Mouse (Mus musculus) heart, adult 2 months (tissue): Measurements from ENCODE around the gene Depp1.

Experiments
- CTCF ChIP-seq: fragments of 200-600 bp; IDR thresholded peaks from 2 replicates; pipeline ENCODE4 v1.8.1; 2022; ENCODE audit warnings: antibody characterized with exemption, mild to moderate bottlenecking, moderate library complexity
- EP300 ChIP-seq: fragments of 200-500 bp; IDR thresholded peaks from 2 replicates; pipeline ENCODE4 v1.6.1; 2011; ENCODE audit warnings: low read depth, low read length, control low read depth; ENCODE audit not compliant: insufficient read depth

- TF ChIP-seq CTCF = no peak
- TF ChIP-seq EP300 = no peak
Measured at GRCm38 (mm10) chr6:116674283-116674886, 24.0 kb downstream of the Depp1 start.
